Mouse (Mus musculus) hindbrain, embryonic 15.5 days (tissue): ENCODE results near the gene Cds1. TPM values are rescaled to one million over a fixed set of nuclear protein-coding genes. Genes with fewer than 3 reads are reported as not detected.

ENCODE experiments used
- ATAC-seq: fragments of 200-750 bp; cut with Nextera tagmentation; 2 replicates; pipeline ENCODE4 v1.8.0; 2017; ENCODE audit warnings: low read depth, moderate number of reproducible peaks, moderate TSS enrichment; ENCODE audit not compliant: low FRiP score
- H3K27ac ChIP-seq: fragments of 300-500 bp; sonication (generic); replicated peaks from 2 replicates; pipeline ENCODE4 v1.5.1; 2015; ENCODE audit warnings: mild to moderate bottlenecking, inconsistent platforms
- H3K27me3 ChIP-seq: fragments of 300-500 bp; sonication (generic); 2 replicates; pipeline ENCODE4 v1.6.1; 2015; ENCODE audit warnings: control low read depth, inconsistent platforms
- H3K36me3 ChIP-seq: fragments of 300-500 bp; sonication (generic); 2 replicates; pipeline ENCODE4 v1.6.1; 2015; ENCODE audit warnings: control low read depth, inconsistent platforms
- H3K4me1 ChIP-seq: fragments of 300-500 bp; sonication (generic); replicated peaks from 2 replicates; pipeline ENCODE4 v1.6.1; 2015; ENCODE audit warnings: control low read depth, inconsistent platforms
- H3K4me2 ChIP-seq: fragments of 300-500 bp; sonication (generic); 2 replicates; pipeline ENCODE4 v1.6.1; 2015; ENCODE audit warnings: moderate library complexity, mild to moderate bottlenecking, inconsistent platforms
- H3K4me3 ChIP-seq: fragments of 300-500 bp; sonication (generic); 2 replicates; pipeline ENCODE4 v1.5.1; 2015; ENCODE audit warnings: mild to moderate bottlenecking, inconsistent platforms
- H3K9ac ChIP-seq: fragments of 300-500 bp; sonication (generic); 2 replicates; pipeline ENCODE4 v1.6.1; 2015; ENCODE audit warnings: inconsistent platforms
- H3K9me3 ChIP-seq: fragments of 300-500 bp; sonication (generic); 2 replicates; pipeline ENCODE4 v1.6.1; 2016; ENCODE audit warnings: control low read depth, inconsistent platforms
- WGBS: fragments of 180-500 bp; shearing (Covaris S2); methylation state at CpG from one replicate; pipeline ENCODE4 v1.1.7; 2015; 5-methylcytosine and 5-hydroxymethylcytosine counted together
- polyA plus RNA-seq: library from polyadenylated mRNA; unstranded; fragments of >200 nt; fragmentation: Nextera tagmentation; extraction: Ambion mirVana; gene quantifications from 2 replicates; pipeline ENCODE4 v1.2.1, GENCODE M21; 2015

Gene Cds1
- polyA plus RNA-seq, 1 experiment from 2014 or later: 6.8 TPM

GRCm38 (mm10) chr5:101753680-101754079 is 11.2 kb upstream of the Cds1 start:
- Histone ChIP-seq H3K36me3 (no peaks in the 10 kb centered on the region), H3K4me1 (no peaks in the 10 kb centered on the region)

DNA sequence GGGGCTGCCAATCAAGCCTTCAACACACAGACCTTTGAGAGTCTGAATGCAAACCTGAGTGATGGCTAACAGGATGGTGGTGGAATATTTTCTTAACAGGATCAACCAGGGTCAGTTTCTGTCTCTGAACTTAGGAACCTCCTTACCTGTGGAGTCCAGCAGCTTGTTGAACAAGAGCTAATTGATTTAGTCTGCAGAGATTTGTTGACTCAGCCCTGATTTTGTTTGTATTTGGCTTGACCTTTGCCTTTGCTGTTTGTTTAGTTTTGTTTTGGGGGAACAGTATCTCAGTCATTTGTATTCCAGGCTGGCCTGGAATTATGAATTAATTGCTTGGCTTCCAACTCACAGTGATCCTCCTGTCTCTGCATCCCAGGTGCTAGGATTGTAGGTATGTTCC is 7.3 kb upstream of the Cds1 start:
- peaks cover 3% of the 10 kb centered on the region; the same call in 1 of the 2 replicates for H3K27me3 ChIP-seq
- no peaks in the 10 kb centered on the region for H3K4me1 ChIP-seq
- ATAC-seq: no peak
- no peaks in the 10 kb centered on the region for H3K36me3 ChIP-seq
- no peak overlapping the region for H3K27ac ChIP-seq
- H3K9me3 ChIP-seq: no peaks in the 10 kb centered on the region
- H3K4me3 ChIP-seq: no peak overlapping the region
- H3K9ac ChIP-seq: no peak overlapping the region
- no peak overlapping the region for H3K4me2 ChIP-seq

More at GRCm38 (mm10) chr5:101753680-101754079, 11.2 kb upstream of the Cds1 start:
- H3K27me3 ChIP-seq: no peaks in the 10 kb centered on the region
- ATAC-seq: no peak
- H3K9me3 ChIP-seq: no peaks in the 10 kb centered on the region
- H3K9ac ChIP-seq: no peak overlapping the region
- WGBS: 95% methylated on average over 1 of the region's 1 CpGs
- no peak overlapping the region for H3K27ac ChIP-seq
- no peak overlapping the region for H3K4me2 ChIP-seq
- no peak overlapping the region for H3K4me3 ChIP-seq

DNA sequence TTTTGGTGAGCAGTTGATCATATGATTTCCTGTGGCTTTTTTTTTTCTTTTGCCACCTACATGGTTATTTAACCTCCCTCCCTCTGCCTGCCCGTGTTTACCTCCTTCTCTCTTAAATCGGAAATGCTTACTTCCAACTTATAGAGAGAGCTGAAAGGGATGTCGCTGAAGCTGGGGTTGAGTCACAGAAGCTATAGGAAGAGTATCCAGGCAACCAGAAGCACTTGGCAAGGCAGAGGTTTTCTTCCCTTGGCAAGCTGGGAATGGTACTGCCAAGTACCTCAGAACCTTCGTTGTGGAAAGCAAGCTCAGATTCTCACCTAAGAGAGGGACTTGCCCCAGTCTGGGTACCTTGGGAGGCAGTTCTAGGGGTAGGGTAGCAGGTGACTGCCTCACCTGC is 3.2 kb upstream of the Cds1 start:
- no peak overlapping the region for H3K4me2 ChIP-seq
- no peak for ATAC-seq
- H3K4me1 ChIP-seq: peaks cover 15% of the 10 kb centered on the region
- H3K9me3 ChIP-seq: no peaks in the 10 kb centered on the region
- H3K4me3 ChIP-seq: no peak overlapping the region
- peaks cover 29% of the 10 kb centered on the region for H3K27me3 ChIP-seq
- H3K36me3 ChIP-seq: no peaks in the 10 kb centered on the region
- H3K9ac ChIP-seq: no peak overlapping the region
- no peak overlapping the region for H3K27ac ChIP-seq
- WGBS: 74% methylated on average over 4 of the region's 4 CpGs

DNA sequence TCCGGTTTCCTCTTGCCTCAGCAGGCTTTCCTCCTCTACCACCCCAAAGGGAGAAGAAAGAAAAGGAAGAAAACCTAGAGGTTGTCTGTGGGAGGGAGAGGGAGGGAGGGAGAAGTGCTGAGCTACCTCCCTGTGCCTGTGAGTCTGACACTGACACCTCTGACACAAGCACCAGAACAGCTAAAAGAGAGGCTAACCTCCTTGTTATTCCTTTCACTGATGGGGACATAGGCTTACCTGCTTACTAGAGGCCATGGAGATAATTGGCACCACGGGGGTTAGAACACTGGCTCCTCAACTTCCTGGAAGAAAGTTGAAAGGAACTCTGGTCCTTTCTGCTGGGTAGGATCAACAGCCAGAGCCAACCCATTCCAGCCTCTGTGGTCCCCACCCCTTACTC is 1.4 kb upstream of the Cds1 start:
- no peak overlapping the region for H3K4me2 ChIP-seq
- no peak overlapping the region for H3K27ac ChIP-seq
- H3K4me1 ChIP-seq: peaks cover 15% of the 10 kb centered on the region
- no peak overlapping the region for H3K9ac ChIP-seq
- 23% methylated on average over 2 of the region's 2 CpGs for WGBS
- no peaks in the 10 kb centered on the region for H3K36me3 ChIP-seq
- peaks cover 47% of the 10 kb centered on the region for H3K27me3 ChIP-seq
- ATAC-seq: no peak
- no peak overlapping the region for H3K4me3 ChIP-seq
- no peaks in the 10 kb centered on the region for H3K9me3 ChIP-seq

DNA sequence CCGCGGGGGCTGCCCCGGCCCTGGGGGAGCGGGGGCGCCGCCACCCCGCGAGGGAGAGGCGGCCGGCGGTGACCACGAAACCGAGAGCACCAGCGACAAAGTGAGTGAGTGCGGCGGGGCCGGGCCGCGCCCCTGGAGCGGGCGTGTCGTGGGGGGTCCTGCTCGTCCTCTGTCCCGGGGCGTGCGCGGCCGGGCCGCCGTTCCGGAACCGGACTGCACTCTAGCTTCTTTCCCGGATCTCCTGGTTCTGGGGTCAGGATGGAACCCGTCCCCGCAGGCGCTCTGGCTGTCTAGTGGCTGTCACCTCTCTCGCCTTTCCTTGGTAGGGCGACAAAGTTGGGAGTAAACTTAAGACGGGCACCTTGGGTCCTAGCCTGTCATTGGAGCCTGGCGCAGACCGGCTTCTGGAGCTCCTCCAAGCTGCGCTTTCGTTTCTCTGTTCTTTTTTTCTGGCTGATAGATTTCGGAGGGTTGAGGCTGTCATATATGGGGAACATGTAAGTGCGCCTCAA is 516 bp downstream of the Cds1 start:
- Histone ChIP-seq H3K4me3 (peak overlapping the region; percentile 84), H3K4me2 (peak overlapping the region; percentile 100), H3K9ac (peak overlapping the region; percentile 67), H3K36me3 (no peaks in the 10 kb centered on the region), H3K27me3 (peaks cover 54% of the 10 kb centered on the region), H3K9me3 (no peaks in the 10 kb centered on the region), H3K4me1 (peaks cover 15% of the 10 kb centered on the region), H3K27ac (no peak overlapping the region)
- peak; percentile 66; the same call in 1 of the 2 replicates for ATAC-seq
- 2% methylated on average over 37 of the region's 45 CpGs for WGBS

DNA sequence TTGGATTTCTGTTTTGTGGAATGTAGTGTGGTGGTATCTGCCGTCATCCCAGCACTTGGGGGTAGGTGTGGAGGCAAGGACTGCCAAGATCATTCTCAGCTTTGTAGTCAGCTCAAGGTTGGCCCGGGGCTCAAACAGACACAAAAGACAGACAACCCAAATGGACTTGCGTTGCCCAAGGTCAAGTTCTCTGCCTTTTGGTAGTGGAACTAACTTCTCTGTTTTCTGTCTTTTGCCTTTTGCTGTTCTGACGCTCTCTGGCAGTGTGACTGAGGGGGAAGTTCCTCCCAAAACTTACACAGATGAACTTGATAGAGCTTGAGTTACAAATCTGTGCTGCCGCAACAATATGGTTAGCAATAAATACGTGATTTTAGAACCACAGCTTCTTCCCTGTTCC is 1.3 kb downstream of the Cds1 start:
- 45% methylated on average over 6 of the region's 6 CpGs for WGBS
- ATAC-seq: no peak
- H3K27me3 ChIP-seq: peaks cover 54% of the 10 kb centered on the region
- H3K9me3 ChIP-seq: no peaks in the 10 kb centered on the region
- H3K4me3 ChIP-seq: peak overlapping the region; percentile 84; the same call in 1 of the 2 replicates
- peak overlapping the region; percentile 100 for H3K4me2 ChIP-seq
- no peaks in the 10 kb centered on the region for H3K36me3 ChIP-seq
- peaks cover 15% of the 10 kb centered on the region for H3K4me1 ChIP-seq
- H3K27ac ChIP-seq: no peak overlapping the region
- H3K9ac ChIP-seq: no peak overlapping the region

GRCm38 (mm10) chr5:101767086-101767485 is 2.2 kb downstream of the Cds1 start:
- Histone ChIP-seq H3K27ac (no peak overlapping the region), H3K9me3 (no peaks in the 10 kb centered on the region), H3K9ac (no peak overlapping the region), H3K4me3 (no peak overlapping the region), H3K27me3 (peaks cover 54% of the 10 kb centered on the region), H3K4me2 (no peak overlapping the region), H3K36me3 (no peaks in the 10 kb centered on the region), H3K4me1 (peaks cover 15% of the 10 kb centered on the region)
- ATAC-seq: no peak
- 73% methylated on average over 5 of the region's 5 CpGs for WGBS

DNA sequence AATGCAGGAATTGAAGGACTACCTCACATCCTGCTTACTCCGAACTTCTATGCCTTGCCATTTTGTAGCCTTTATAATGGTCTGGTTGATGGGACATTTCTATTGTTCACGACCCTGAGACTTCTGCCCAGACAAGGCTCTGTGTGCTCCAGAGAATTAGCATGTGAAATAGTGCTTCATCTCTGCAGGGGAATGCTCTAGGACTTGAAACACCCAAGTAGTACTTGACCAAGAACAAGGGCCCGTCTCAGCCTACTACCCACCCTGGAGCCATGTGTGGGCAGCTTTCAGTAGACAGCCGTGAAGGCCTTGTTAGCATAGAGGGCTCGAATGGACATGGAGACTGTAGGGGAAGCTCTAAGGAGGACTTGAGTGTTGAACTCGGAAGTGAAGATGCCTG is 2.6 kb downstream of the Cds1 start:
- peaks cover 51% of the 10 kb centered on the region for H3K27me3 ChIP-seq

DNA sequence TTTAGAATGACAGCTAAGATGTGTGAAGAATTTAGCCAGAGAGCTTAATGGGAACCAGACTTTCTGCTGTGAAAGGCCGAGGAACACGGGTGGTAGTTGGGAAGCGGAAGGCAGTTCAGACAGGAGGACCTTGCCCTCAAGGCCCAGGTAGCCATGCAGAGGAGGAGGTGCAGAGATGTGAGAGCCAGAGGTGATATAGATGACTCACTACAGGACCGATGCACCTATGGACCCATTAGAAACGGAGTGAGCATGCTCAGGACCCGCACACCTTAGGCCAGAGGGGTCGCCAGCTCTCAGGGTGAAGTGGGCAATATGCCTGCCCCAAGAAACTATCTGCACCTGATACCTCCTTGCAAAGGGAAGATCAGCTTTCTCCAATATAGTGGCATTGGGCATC is 3.6 kb downstream of the Cds1 start:
- Histone ChIP-seq H3K9me3 (no peaks in the 10 kb centered on the region), H3K27me3 (peaks cover 42% of the 10 kb centered on the region), H3K4me1 (peaks cover 15% of the 10 kb centered on the region), H3K9ac (no peak overlapping the region), H3K4me2 (no peak overlapping the region), H3K4me3 (no peak overlapping the region), H3K27ac (no peak overlapping the region), H3K36me3 (no peaks in the 10 kb centered on the region)
- ATAC-seq: no peak
- whole genome bisulfite sequencing: 94% methylated on average over 7 of the region's 7 CpGs

More for the DNA sequence above, 2.6 kb downstream of the Cds1 start:
- ATAC-seq: no peak
- H3K4me2 ChIP-seq: no peak overlapping the region
- H3K4me1 ChIP-seq: peaks cover 15% of the 10 kb centered on the region
- H3K27ac ChIP-seq: no peak overlapping the region
- H3K9me3 ChIP-seq: no peaks in the 10 kb centered on the region
- 62% methylated on average over 6 of the region's 6 CpGs for WGBS
- no peaks in the 10 kb centered on the region for H3K36me3 ChIP-seq
- H3K4me3 ChIP-seq: no peak overlapping the region
- H3K9ac ChIP-seq: no peak overlapping the region

DNA sequence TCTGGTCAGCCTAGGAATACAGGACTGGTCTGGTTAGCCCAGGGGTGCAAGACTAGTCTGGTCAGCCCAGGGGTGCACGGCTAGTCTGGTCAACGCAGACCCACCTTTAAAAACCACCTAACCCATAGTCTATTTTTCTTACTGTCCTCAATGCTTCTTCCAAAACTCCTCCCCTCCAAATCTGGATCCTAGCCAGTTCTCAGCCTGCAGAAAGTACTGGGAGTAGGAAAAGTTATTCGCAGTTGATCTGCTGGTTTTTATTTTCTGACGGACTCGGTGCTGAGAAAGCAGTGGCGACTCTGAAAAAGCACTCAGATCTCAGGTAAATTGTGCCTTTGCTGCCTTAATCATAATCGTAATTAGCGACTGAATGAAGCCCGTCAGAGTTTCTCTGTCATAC is 7.7 kb downstream of the Cds1 start:
- ATAC-seq: no peak
- 76% methylated on average over 9 of the region's 9 CpGs for WGBS
- Histone ChIP-seq H3K27ac (no peak overlapping the region), H3K4me3 (no peak overlapping the region), H3K27me3 (peaks cover 16% of the 10 kb centered on the region), H3K4me2 (no peak overlapping the region), H3K9me3 (no peaks in the 10 kb centered on the region), H3K36me3 (no peaks in the 10 kb centered on the region), H3K9ac (no peak overlapping the region), H3K4me1 (no peaks in the 10 kb centered on the region)

GRCm38 (mm10) chr5:101775262-101775661 is 10.3 kb downstream of the Cds1 start:
- WGBS: 91% methylated on average over 8 of the region's 8 CpGs
- no peaks in the 10 kb centered on the region for H3K27me3 ChIP-seq
- no peak overlapping the region for H3K4me2 ChIP-seq
- no peaks in the 10 kb centered on the region for H3K36me3 ChIP-seq
- no peak overlapping the region for H3K27ac ChIP-seq
- no peaks in the 10 kb centered on the region for H3K9me3 ChIP-seq
- no peak overlapping the region for H3K4me3 ChIP-seq
- no peaks in the 10 kb centered on the region for H3K4me1 ChIP-seq
- ATAC-seq: no peak
- H3K9ac ChIP-seq: no peak overlapping the region

DNA sequence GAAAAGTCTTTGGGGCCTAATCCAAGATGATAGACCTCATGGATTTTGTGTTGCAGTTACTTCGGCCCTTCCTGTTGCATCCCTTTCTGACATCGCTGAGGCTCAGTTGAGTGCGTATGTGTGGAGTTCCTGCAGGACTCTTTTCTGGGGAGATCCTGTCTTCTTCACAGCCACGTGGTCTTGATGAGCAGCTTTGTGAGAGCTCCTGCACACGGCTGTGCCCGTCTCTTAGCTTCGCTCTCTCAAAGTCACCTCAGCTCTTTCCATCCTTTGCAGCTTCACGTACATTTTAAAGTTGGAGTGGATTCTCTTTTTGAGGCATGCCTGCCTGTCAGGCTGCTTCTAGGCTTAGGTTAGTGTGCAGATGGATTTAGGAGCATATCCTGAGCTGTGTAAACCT is 11.6 kb downstream of the Cds1 start:
- Histone ChIP-seq H3K9ac (no peak overlapping the region), H3K27ac (no peak overlapping the region), H3K4me1 (no peaks in the 10 kb centered on the region), H3K27me3 (no peaks in the 10 kb centered on the region), H3K4me3 (no peak overlapping the region), H3K9me3 (no peaks in the 10 kb centered on the region), H3K4me2 (no peak overlapping the region), H3K36me3 (no peaks in the 10 kb centered on the region)
- no peak for ATAC-seq
- 86% methylated on average over 8 of the region's 8 CpGs for WGBS

DNA sequence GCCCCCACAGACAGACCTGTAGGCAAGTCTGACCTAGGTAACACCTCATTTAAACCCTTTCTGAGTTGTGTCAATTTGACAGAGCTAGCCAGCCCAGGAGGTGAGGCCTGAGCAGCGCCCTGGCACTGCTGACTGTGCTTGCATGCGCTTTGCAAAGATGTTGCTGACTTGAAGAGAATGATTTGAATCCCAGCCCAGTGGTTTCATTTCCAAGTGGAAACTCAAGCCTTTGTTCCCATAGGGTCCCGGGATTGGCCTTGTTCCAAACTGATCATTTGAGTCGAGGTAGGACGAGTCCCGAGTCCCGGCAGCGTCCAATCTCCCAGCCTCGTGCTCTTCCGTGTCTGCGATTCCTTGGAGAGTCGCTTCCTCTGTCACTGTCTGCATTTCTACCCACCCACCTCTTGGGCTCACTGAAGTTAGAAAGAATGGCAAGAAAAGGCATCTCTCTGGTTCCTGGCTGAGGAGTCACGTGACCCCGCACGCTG is 14.5 kb downstream of the Cds1 start:
- H3K4me2 ChIP-seq: no peak overlapping the region
- H3K9ac ChIP-seq: no peak overlapping the region
- H3K27ac ChIP-seq: no peak overlapping the region
- no peaks in the 10 kb centered on the region for H3K4me1 ChIP-seq
- 0 out of 2 replicates have a peak, but pooled peaks have one; percentile 3 for ATAC-seq
- H3K36me3 ChIP-seq: no peaks in the 10 kb centered on the region
- no peaks in the 10 kb centered on the region for H3K27me3 ChIP-seq
- no peaks in the 10 kb centered on the region for H3K9me3 ChIP-seq
- H3K4me3 ChIP-seq: no peak overlapping the region
- WGBS: 74% methylated on average over 15 of the region's 15 CpGs
